Mouse (Mus musculus) CH12.LX (cell line): ENCODE data around the gene Copg2.

Experiments used
- CTCF ChIP-seq, 2 experiments: IDR thresholded peaks in 1 of 2; conservative IDR thresholded peaks in 1 of 2; 2 replicates each; pipeline ENCODE4 v1.5.1; 2011 to 2012; ENCODE audit warnings: low read depth in 2 of 2, low read length in 2 of 2, improper control_type of control experiment in 1 of 2, inconsistent platforms in 1 of 2, mild to moderate bottlenecking in 1 of 2, moderate library complexity in 1 of 2
- EP300 ChIP-seq: IDR thresholded peaks from 2 replicates; pipeline ENCODE4 v1.6.1; 2011; ENCODE audit warnings: low read length, improper control_type of control experiment
- GABPA ChIP-seq: IDR thresholded peaks from 2 replicates; pipeline ENCODE4 v1.6.1; 2012; ENCODE audit warnings: low read depth, low read length, improper control_type of control experiment, inconsistent platforms; ENCODE audit not compliant: insufficient replicate concordance
- MAFK ChIP-seq: IDR thresholded peaks from 2 replicates; pipeline ENCODE4 v1.6.1; 2011; ENCODE audit warnings: low read length, improper control_type of control experiment; ENCODE audit not compliant: insufficient replicate concordance
- MYC ChIP-seq: IDR thresholded peaks from 2 replicates; pipeline ENCODE4 v1.6.1; 2011; ENCODE audit warnings: low read depth, mild to moderate bottlenecking, improper control_type of control experiment, low read length
- POLR2A ChIP-seq: IDR thresholded peaks from 2 replicates; pipeline ENCODE4 v1.6.1; 2011; ENCODE audit warnings: low read depth, mild to moderate bottlenecking, improper control_type of control experiment, low read length
- SMC3 ChIP-seq: IDR thresholded peaks from 2 replicates; pipeline ENCODE4 v1.6.1; 2011; ENCODE audit warnings: low read depth, low read length, improper control_type of control experiment
- USF2 ChIP-seq: conservative IDR thresholded peaks from 2 replicates; pipeline ENCODE4 v1.6.1; 2011; ENCODE audit warnings: low read depth, low read length, improper control_type of control experiment

- no peak for TF ChIP-seq USF2
- no peak for TF ChIP-seq SMC3
- TF ChIP-seq MAFK: no peak
- no peak for TF ChIP-seq POLR2A
- no peak for TF ChIP-seq EP300
- TF ChIP-seq MYC: no peak
- no peak for TF ChIP-seq CTCF (conservative IDR thresholded peaks at IDR 0.05 in 1 of 2, IDR thresholded peaks at IDR 0.05 in 1 of 2; ENCODE audit: low read depth in 2 of 2, low read length in 2 of 2)
- TF ChIP-seq GABPA: no peak
Observed at GRCm38 (mm10) chr6:30865031-30865678, 31.4 kb downstream of the Copg2 start.
